Mouse (Mus musculus): ENCODE measurements around the gene Ncam1. TPM values are rescaled to one million over a fixed set of nuclear protein-coding genes. Genes with fewer than 3 reads are reported as not detected.

Gene Ncam1
- total RNA-seq, 2 experiments from 2014 or later = 287 to 299 TPM

GRCm38 (mm10) chr9:49456136-49456535, 342.6 kb downstream of the Ncam1 start:
- DNase-seq (ENCODE audit: low spot score in 2 of 2) = no peak

GRCm38 (mm10) chr9:49452396-49452795, 346.3 kb downstream of the Ncam1 start:
- DNase-seq (ENCODE audit: low spot score in 2 of 2) = no peak

Data from layer of hippocampus, adult 18-20 months (tissue).